Mouse (Mus musculus) bone marrow macrophage, adult 2 months (primary cell): ENCODE results near the gene Prkcg. TPM values are rescaled to one million over a fixed set of nuclear protein-coding genes. Genes with fewer than 3 reads are reported as not detected.
A peak's percentile ranks its signal among the peaks of the same experiment; 100 is the strongest.

ENCODE experiments used
- H3K27ac ChIP-seq: 2 replicates; pipeline ENCODE4 v1.5.1; 2012; ENCODE audit warnings: low read depth, low read length; ENCODE audit not compliant: insufficient read depth
- H3K4me1 ChIP-seq: 2 replicates; pipeline ENCODE4 v1.6.1; 2012; ENCODE audit warnings: low read length; ENCODE audit not compliant: control insufficient read depth, insufficient read depth
- H3K4me3 ChIP-seq: 2 replicates; pipeline ENCODE4 v1.5.1; 2012; ENCODE audit warnings: mild to moderate bottlenecking, low read length, moderate library complexity; ENCODE audit not compliant: insufficient read depth
- CTCF ChIP-seq: IDR thresholded peaks from 2 replicates; pipeline ENCODE4 v1.5.1; 2012; ENCODE audit warnings: low read depth, mild to moderate bottlenecking, low read length, moderate library complexity
- POLR2A ChIP-seq: IDR thresholded peaks from 2 replicates; pipeline ENCODE4 v1.6.1; 2012; ENCODE audit warnings: mild to moderate bottlenecking, low read depth, low read length, borderline replicate concordance
- polyA plus RNA-seq: library from polyadenylated mRNA; stranded (reverse); fragments of >200 nt; gene quantifications from 2 replicates; pipeline ENCODE4 v1.2.4, GENCODE M21; 2012; ENCODE audit not compliant: missing spikeins, insufficient read depth, insufficient read length

The Prkcg gene
- polyA plus RNA-seq, 1 experiment = 1.6 TPM

- TF ChIP-seq CTCF (no peak), POLR2A (no peak)
- H3K4me1 ChIP-seq = peaks cover 4% of the 10 kb centered on the region
- H3K4me3 ChIP-seq = no peak overlapping the region
- no peak overlapping the region for H3K27ac ChIP-seq
These were observed 24.6 kb downstream of the Prkcg start for GRCm38 (mm10) chr7:3313571-3313970.

- no peaks in the 10 kb centered on the region for H3K4me1 ChIP-seq
- H3K27ac ChIP-seq = no peak overlapping the region
- TF ChIP-seq CTCF = no peak
- TF ChIP-seq POLR2A = no peak
- H3K4me3 ChIP-seq = no peak overlapping the region
These were observed 25.1 kb downstream of the Prkcg start for GRCm38 (mm10) chr7:3314121-3314520.

- no peak for TF ChIP-seq POLR2A
- TF ChIP-seq CTCF = no peak
- no peaks in the 10 kb centered on the region for H3K4me1 ChIP-seq
- no peak overlapping the region for H3K27ac ChIP-seq
- H3K4me3 ChIP-seq = no peak overlapping the region
These were observed 28.7 kb downstream of the Prkcg start for GRCm38 (mm10) chr7:3317704-3318103.

DNA sequence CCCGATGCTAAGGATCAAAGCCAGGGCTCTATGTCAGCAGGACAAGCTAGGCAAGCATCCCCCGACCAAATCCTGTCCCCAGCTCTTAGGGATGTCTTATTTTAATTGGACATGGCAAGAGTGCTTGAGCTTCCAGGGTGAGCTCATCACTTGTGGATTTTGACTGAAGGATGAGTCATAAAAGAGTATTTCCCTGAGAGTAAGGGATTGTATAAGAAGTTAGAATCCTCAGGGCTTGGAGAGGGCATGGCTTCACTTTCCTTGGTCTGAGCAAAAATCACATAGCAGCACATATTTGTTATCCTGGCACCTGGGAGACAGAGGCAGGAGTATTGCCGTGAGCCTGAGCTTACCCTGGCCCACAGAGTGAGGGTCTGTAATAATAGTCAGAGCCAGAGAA, 31.9 kb downstream of the Prkcg start:
- H3K4me3 ChIP-seq = no peak overlapping the region
- no peaks in the 10 kb centered on the region for H3K4me1 ChIP-seq
- H3K27ac ChIP-seq = no peak overlapping the region
- TF ChIP-seq CTCF (no peak), POLR2A (no peak)

GRCm38 (mm10) chr7:3323826-3324225, 34.8 kb downstream of the Prkcg start:
- no peaks in the 10 kb centered on the region for H3K4me1 ChIP-seq
- TF ChIP-seq POLR2A = no peak
- TF ChIP-seq CTCF = no peak
- no peak overlapping the region for H3K27ac ChIP-seq
- H3K4me3 ChIP-seq = no peak overlapping the region

DNA sequence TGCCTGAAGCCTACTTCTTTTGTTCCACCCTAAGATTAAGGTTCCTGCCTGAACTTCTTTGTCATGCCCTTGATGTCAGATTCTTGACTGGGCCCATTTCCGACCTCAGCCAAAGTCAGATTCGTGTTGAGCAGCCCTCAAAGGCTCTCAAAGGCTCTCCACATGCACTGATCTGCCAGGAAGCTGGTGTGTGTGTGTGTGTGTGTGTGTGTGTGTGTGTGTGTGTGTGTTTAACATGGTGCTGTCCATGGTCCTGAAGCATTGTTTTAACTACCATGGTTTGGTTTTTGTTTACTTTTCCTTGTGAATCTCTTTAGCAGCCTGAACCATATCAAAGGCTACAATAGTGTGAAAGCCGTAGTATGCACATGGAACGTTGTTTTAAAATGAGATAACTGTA, 39.0 kb downstream of the Prkcg start:
- Histone ChIP-seq H3K4me1 (no peaks in the 10 kb centered on the region), H3K4me3 (no peak overlapping the region), H3K27ac (no peak overlapping the region)
- TF ChIP-seq CTCF (no peak), POLR2A (no peak)

- H3K4me3 ChIP-seq = no peak overlapping the region
- TF ChIP-seq POLR2A = no peak
- peak; percentile 77 for TF ChIP-seq CTCF
These were observed 41.0 kb downstream of the Prkcg start for GRCm38 (mm10) chr7:3329776-3330546.

DNA sequence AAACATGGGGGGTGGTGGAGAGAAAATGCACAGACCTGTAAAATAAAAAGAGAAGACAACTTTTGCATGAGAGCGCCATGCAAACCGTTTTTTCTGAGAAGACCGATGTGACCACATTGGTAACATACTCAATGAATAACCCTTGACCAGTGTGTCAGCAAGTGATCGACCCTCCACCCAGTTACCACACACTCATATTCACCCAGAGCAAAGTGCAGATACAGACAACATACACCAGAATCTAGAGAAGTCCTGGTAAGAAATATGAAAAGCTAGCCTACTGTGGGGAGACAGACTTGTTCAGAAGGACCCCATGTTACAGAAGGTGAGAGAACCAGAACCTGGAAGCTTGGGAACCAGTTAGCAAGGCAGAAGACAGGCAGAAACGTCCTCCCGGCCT, 42.2 kb downstream of the Prkcg start:
- no peak overlapping the region for H3K4me3 ChIP-seq
- H3K4me1 ChIP-seq = no peaks in the 10 kb centered on the region
- TF ChIP-seq CTCF (no peak), POLR2A (no peak)
- no peak overlapping the region for H3K27ac ChIP-seq

More at GRCm38 (mm10) chr7:3329776-3330546, 41.0 kb downstream of the Prkcg start:
- Histone ChIP-seq H3K4me1 (no peaks in the 10 kb centered on the region), H3K27ac (no peak overlapping the region)

- TF ChIP-seq POLR2A (no peak), CTCF (no peak)
- Histone ChIP-seq H3K4me1 (no peaks in the 10 kb centered on the region), H3K27ac (no peak overlapping the region), H3K4me3 (no peak overlapping the region)
These were observed 42.7 kb downstream of the Prkcg start for GRCm38 (mm10) chr7:3331581-3332223.

- no peak overlapping the region for H3K27ac ChIP-seq
- no peak overlapping the region for H3K4me3 ChIP-seq
- no peak for TF ChIP-seq POLR2A
- TF ChIP-seq CTCF = no peak
- H3K4me1 ChIP-seq = no peaks in the 10 kb centered on the region
These were observed 43.2 kb downstream of the Prkcg start for GRCm38 (mm10) chr7:3332224-3332615.
